Mouse (Mus musculus): ENCODE measurements around the gene Fam71f1. TPM values are rescaled to one million over a fixed set of nuclear protein-coding genes. Genes with fewer than 3 reads are reported as not detected.
"Not testable (repeated sequence)": the region's sequence is repeated elsewhere in the genome, so short reads cannot be mapped to it uniquely, and the experiment has no call there.

Fam71f1 gene
- total RNA-seq, 2 experiments from 2014 or later = not detected

- DNase-seq (ENCODE audit: extremely low spot score in 1 of 2, low spot score in 1 of 2) = no peak
Measured at GRCm38 (mm10) chr6:29322735-29323134, 3.8 kb downstream of the Fam71f1 start.

GRCm38 (mm10) chr6:29326961-29327360, 8.0 kb downstream of the Fam71f1 start:
- DNase-seq (ENCODE audit: extremely low spot score in 1 of 2, low spot score in 1 of 2) = no peak

GRCm38 (mm10) chr6:29329514-29329913, 10.6 kb downstream of the Fam71f1 start:
- DNase-seq (ENCODE audit: extremely low spot score in 1 of 2, low spot score in 1 of 2) = no peak

GRCm38 (mm10) chr6:29346512-29346911, 27.6 kb downstream of the Fam71f1 start:
- DNase-seq (ENCODE audit: extremely low spot score in 1 of 2, low spot score in 1 of 2) = not testable (repeated sequence)

GRCm38 (mm10) chr6:29347189-29347588, 28.2 kb downstream of the Fam71f1 start:
- DNase-seq (ENCODE audit: extremely low spot score in 1 of 2, low spot score in 1 of 2) = no peak

DNA sequence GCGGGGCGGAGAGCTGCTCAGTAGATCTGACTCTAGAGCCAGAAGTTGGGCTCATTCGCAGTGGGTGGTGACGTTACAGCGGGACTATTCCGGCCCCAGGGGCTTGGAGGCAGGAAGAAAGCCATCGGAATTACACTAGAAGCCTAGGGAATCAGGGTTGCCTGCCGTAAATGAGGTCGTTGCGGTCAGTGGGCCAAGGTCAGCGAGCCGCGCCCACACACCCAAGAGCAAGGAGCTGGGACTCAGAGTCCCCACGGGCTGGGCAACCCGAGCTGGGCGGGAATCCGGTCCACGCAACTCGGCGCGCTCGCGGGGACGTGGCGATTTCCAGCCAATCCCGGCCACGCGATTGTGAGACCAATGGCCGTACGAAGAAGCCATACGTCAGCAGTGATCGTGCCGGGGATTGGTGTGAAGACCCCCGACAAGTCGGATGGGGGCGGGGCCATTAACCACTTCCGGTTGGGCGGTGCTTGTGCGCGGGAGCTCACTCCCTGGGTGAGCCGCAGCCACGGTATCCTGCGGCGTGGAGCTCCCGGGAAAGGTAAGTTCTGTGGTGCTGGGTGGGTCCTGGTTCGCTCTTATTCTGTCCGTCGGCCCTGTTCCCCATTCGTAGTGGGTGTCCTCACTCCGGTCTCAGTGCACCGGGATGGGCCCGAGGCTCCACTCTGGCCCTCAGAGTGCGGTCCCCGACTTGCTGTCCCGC, 28.9 kb downstream of the Fam71f1 start, which contains the start of gene Calu:
TSS of gene Calu (plus strand) at position 405 of the 706 bp plus-strand sequence.
- peak; percentile 98 for DNase-seq (ENCODE audit: extremely low spot score in 1 of 2, low spot score in 1 of 2)

DNA sequence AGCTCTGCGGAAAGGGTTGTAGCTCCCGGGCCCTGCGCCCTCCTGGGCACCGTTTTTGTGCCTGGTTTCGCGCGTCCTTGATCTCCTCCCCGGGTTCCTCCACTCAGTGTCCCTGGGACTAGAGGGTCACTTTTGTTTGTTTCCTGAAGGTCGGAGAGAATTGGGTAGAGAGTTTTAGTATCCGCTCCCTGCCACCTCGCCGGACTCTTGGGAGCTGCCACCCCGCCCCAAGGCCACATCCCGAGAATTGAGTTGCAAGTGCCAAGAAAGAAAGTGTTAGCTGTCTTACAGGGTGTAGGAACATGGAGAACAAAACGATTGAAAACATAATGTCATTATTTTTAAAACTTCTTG, 29.4 kb downstream of the Fam71f1 start:
- no peak for DNase-seq (ENCODE audit: extremely low spot score in 1 of 2, low spot score in 1 of 2)

GRCm38 (mm10) chr6:29351613-29352012, 32.7 kb downstream of the Fam71f1 start:
- no peak for DNase-seq (ENCODE audit: extremely low spot score in 1 of 2, low spot score in 1 of 2)

- DNase-seq (ENCODE audit: extremely low spot score in 1 of 2, low spot score in 1 of 2) = no peak
Measured at GRCm38 (mm10) chr6:29352816-29353215, 33.9 kb downstream of the Fam71f1 start.

DNA sequence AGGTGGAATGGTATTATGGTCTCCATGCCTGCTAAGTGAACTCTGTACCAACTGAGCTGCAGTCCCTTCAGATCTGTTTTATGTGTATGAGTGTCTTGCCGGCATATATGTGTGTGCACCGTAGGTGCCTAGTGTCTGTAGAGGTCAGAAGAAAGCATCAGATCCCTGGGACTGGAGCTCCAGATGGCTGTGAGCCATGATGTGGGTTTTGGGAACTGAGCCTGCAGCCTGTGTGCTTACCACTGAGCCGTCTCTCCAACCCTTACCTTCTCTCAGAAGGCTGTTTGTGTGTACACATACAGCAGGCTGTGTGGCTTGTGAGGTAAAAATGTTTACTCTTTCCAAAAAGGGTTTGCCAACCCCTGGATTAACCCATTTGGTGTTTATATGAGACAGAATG, 40.4 kb downstream of the Fam71f1 start:
- no peak for DNase-seq (ENCODE audit: extremely low spot score in 1 of 2, low spot score in 1 of 2)

GRCm38 (mm10) chr6:29360211-29360610, 41.3 kb downstream of the Fam71f1 start:
- DNase-seq (ENCODE audit: extremely low spot score in 1 of 2, low spot score in 1 of 2) = no peak

GRCm38 (mm10) chr6:29362246-29363128, 43.5 kb downstream of the Fam71f1 start:
- DNase-seq (ENCODE audit: extremely low spot score in 1 of 2, low spot score in 1 of 2) = no peak

- no peak for DNase-seq (ENCODE audit: extremely low spot score in 1 of 2, low spot score in 1 of 2)
Measured at GRCm38 (mm10) chr6:29363129-29363515, 44.2 kb downstream of the Fam71f1 start.

DNA sequence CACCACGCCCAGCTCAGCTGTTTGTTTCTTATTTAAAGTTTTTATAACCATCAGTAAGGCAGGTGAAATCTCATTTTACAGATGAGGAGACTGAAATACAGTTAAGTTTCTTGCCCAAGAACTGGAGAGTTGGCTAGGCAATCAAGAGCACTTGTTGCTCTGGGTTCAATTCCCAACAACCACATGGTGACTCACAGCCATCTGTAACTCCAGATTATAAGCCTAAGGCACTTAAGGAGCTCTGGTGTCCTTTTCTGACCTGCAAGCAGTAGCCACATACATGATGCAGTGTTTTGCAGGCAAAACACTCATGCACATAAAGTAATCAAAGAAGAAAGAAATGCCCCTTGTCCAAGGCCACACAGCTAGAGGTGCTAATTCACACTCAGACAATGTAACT, 46.3 kb downstream of the Fam71f1 start:
- no peak for DNase-seq (ENCODE audit: extremely low spot score in 1 of 2, low spot score in 1 of 2)

DNA sequence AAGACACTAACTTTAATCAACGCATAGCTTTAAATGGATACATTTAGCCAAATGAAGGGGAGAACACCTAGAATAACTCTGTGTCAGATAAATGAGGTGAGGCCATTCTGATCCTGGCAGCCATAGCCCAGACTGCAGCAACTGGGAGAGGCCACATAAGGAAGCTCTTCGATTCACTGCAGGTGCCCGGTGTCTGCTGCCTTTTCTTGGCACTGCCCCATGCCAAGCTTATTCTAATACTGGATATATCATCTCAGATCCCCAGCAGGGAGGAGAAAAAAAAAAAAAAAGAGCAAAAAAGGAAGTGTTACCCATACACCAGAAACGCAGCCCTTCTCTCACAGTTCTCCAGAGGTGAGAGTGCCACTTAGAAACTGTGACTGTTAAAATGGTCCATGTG, 58.4 kb downstream of the Fam71f1 start:
- DNase-seq (ENCODE audit: extremely low spot score in 1 of 2, low spot score in 1 of 2) = no peak

- DNase-seq (ENCODE audit: extremely low spot score in 1 of 2, low spot score in 1 of 2) = no peak
Measured at GRCm38 (mm10) chr6:29378678-29379077, 59.7 kb downstream of the Fam71f1 start.

DNA sequence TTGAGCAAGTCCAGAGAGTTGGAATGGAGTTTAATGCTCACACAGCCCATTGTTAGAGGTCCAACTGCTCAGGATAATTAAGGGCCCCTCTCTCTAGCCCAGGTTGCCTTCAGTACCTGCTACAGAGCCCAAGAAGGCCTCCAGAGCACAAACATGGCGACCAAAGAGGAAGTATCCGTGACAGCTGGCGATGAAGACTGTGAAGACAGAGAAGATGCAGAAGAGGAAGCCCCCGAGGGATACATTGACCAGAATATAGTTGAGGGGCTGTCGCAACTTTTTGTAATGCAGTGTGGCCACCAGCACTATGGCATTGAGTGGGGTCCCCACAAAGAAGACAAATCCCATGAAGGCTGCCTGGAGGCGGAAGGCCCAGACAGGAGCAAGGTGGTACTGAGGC, 61.0 kb downstream of the Fam71f1 start:
- DNase-seq (ENCODE audit: extremely low spot score in 1 of 2, low spot score in 1 of 2) = no peak

- no peak for DNase-seq (ENCODE audit: extremely low spot score in 1 of 2, low spot score in 1 of 2)
Measured at GRCm38 (mm10) chr6:29382442-29382841, 63.5 kb downstream of the Fam71f1 start.

All from layer of hippocampus, postnatal 25 days (tissue).